Mouse (Mus musculus): Measurements from ENCODE around the gene Itpkc.

Itpkc gene

DNA sequence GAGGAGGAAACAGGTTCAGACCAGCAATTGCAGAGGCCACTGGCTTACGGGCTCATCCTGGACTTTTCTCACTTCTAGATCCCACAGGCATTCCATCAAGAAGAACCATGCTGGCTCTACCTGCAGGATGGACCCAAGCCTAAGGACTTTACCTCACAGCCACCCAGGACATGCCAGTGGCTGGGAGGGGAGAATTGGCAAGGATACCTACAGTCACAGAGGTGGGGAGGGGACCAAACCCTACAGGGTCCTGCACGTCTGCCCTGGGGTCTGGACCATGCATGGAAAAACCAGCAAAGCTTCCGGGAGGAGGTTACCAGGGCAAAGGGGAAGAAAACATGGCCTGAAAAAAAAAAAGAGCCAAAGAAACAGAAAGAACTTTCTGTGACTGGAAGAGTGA is 57.5 kb downstream of the Itpkc start:
- no peaks in the 10 kb centered on the region for H3K27me3 ChIP-seq (ENCODE audit: insufficient read depth, low read length)
- no peaks in the 10 kb centered on the region for H3K9me3 ChIP-seq (ENCODE audit: low read length)
- H3K4me1 ChIP-seq (replicated peaks; ENCODE audit: low read depth, low read length): peaks cover 60% of the 10 kb centered on the region
- no peak overlapping the region for H3K4me3 ChIP-seq (replicated peaks; ENCODE audit: low read length)
- no peak for TF ChIP-seq NANOG (IDR thresholded peaks at IDR 0.05; ENCODE audit: borderline replicate concordance, low read length)
- no peak for TF ChIP-seq POU5F1 (IDR thresholded peaks at IDR 0.05; ENCODE audit: borderline replicate concordance, low read length)
- no peak for TF ChIP-seq CTCF (conservative IDR thresholded peaks at IDR 0.05; ENCODE audit: low read length)
- peaks cover 74% of the 10 kb centered on the region for H3K36me3 ChIP-seq (ENCODE audit: insufficient read depth, low read length)

DNA sequence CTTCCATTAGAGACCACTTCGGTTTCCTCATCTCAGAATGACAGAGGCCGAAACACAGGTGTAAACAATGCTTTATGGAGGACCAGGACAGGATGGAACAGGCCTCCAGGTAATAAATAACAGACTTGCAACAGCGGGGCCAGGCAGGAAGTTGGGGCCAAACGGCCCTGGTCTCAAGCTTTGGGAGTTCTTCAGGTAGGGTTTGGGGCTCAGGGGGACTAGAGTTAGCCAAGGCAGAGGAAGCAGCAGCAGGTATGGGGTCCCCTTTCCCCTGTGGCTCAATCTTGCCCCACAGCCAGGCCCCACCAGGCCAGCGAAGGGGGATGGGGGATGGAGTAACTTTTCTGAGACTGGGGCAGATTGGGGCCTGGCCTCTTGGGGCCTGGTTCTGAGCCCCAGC is 60.1 kb downstream of the Itpkc start:
- Histone ChIP-seq H3K4me3 (replicated peaks; ENCODE audit: low read length) (no peak overlapping the region), H3K27me3 (ENCODE audit: insufficient read depth, low read length) (no peaks in the 10 kb centered on the region), H3K36me3 (ENCODE audit: insufficient read depth, low read length) (peaks cover 71% of the 10 kb centered on the region), H3K9me3 (ENCODE audit: low read length) (no peaks in the 10 kb centered on the region), H3K4me1 (replicated peaks; ENCODE audit: low read depth, low read length) (peaks cover 60% of the 10 kb centered on the region)
- TF ChIP-seq POU5F1 (IDR thresholded peaks at IDR 0.05; ENCODE audit: borderline replicate concordance, low read length) (no peak), NANOG (IDR thresholded peaks at IDR 0.05; ENCODE audit: borderline replicate concordance, low read length) (no peak), CTCF (conservative IDR thresholded peaks at IDR 0.05; ENCODE audit: low read length) (no peak)

GRCm38 (mm10) chr7:27167475-27168094 is 60.9 kb downstream of the Itpkc start:
- H3K4me1 ChIP-seq (replicated peaks; ENCODE audit: low read depth, low read length): peaks cover 60% of the 10 kb centered on the region
- no peaks in the 10 kb centered on the region for H3K9me3 ChIP-seq (ENCODE audit: low read length)
- H3K36me3 ChIP-seq (ENCODE audit: insufficient read depth, low read length): peaks cover 71% of the 10 kb centered on the region
- H3K27me3 ChIP-seq (ENCODE audit: insufficient read depth, low read length): no peaks in the 10 kb centered on the region
- peak overlapping the region; percentile 89 for H3K4me3 ChIP-seq (replicated peaks; ENCODE audit: low read length)
- TF ChIP-seq POU5F1 (IDR thresholded peaks at IDR 0.05; ENCODE audit: borderline replicate concordance, low read length): no peak
- TF ChIP-seq CTCF (conservative IDR thresholded peaks at IDR 0.05; ENCODE audit: low read length): no peak
- no peak for TF ChIP-seq NANOG (IDR thresholded peaks at IDR 0.05; ENCODE audit: borderline replicate concordance, low read length)

GRCm38 (mm10) chr7:27166614-27167474 is 61.6 kb downstream of the Itpkc start, which contains the start of gene Egln2:
Gene Egln2, minus strand, starts transcription at chr7:27166802.
- H3K4me1 ChIP-seq (replicated peaks; ENCODE audit: low read depth, low read length): peaks cover 60% of the 10 kb centered on the region
- H3K9me3 ChIP-seq (ENCODE audit: low read length): no peaks in the 10 kb centered on the region
- H3K27me3 ChIP-seq (ENCODE audit: insufficient read depth, low read length): no peaks in the 10 kb centered on the region
- TF ChIP-seq POU5F1 (IDR thresholded peaks at IDR 0.05; ENCODE audit: borderline replicate concordance, low read length) (no peak), CTCF (conservative IDR thresholded peaks at IDR 0.05; ENCODE audit: low read length) (no peak), NANOG (IDR thresholded peaks at IDR 0.05; ENCODE audit: borderline replicate concordance, low read length) (no peak)
- peak within 1 kb of the TSS; percentile 89 for H3K4me3 ChIP-seq (replicated peaks; ENCODE audit: low read length)
- peaks cover 71% of the 10 kb centered on the region for H3K36me3 ChIP-seq (ENCODE audit: insufficient read depth, low read length)

DNA sequence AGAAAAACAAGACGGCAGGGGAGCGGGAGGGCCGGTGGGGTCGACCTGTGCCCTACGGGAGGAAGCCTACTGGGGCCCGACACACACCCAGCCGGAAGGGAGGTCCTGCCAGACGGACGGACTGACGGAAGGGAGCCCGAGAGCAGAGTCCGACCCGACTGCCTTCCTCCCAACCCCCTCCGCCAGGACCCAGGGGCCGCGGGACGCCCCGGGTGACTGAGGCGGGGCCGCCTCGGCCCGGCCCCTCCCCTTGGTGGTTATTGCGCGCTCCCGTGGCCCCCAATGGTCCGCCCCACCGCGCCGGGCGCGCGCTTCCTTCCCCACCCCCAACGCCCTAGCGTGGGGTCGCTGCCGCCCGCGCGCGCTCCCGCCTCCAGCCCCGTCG is 62.2 kb downstream of the Itpkc start:
- peaks cover 64% of the 10 kb centered on the region for H3K4me1 ChIP-seq (replicated peaks; ENCODE audit: low read depth, low read length)
- H3K9me3 ChIP-seq (ENCODE audit: low read length): no peaks in the 10 kb centered on the region
- TF ChIP-seq POU5F1 (IDR thresholded peaks at IDR 0.05; ENCODE audit: borderline replicate concordance, low read length) (no peak), NANOG (IDR thresholded peaks at IDR 0.05; ENCODE audit: borderline replicate concordance, low read length) (no peak), CTCF (conservative IDR thresholded peaks at IDR 0.05; ENCODE audit: low read length) (no peak)
- peak overlapping the region; percentile 89 for H3K4me3 ChIP-seq (replicated peaks; ENCODE audit: low read length)
- H3K36me3 ChIP-seq (ENCODE audit: insufficient read depth, low read length): peaks cover 71% of the 10 kb centered on the region
- H3K27me3 ChIP-seq (ENCODE audit: insufficient read depth, low read length): no peaks in the 10 kb centered on the region

DNA sequence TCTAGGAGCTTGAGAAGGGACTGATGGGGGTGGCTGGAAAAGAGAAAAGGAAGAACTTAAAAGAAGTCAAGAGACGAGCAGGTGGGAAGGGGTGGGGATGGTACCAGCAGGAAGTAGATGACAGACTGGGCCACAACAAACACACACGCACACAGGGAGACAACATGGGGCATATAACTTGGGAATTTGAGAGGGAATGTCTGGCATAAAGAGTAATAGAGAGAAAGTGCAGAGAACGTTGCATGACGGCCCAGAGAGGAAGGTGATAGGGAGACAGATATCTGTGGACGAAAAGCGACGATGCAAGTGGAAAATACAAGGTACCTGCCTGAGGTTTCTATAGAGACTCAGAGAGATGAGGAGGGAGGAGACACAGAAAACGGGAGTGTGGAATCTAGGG is 62.8 kb downstream of the Itpkc start:
- H3K36me3 ChIP-seq (ENCODE audit: insufficient read depth, low read length): peaks cover 71% of the 10 kb centered on the region
- no peaks in the 10 kb centered on the region for H3K9me3 ChIP-seq (ENCODE audit: low read length)
- no peak for TF ChIP-seq POU5F1 (IDR thresholded peaks at IDR 0.05; ENCODE audit: borderline replicate concordance, low read length)
- peak overlapping the region; percentile 89 for H3K4me3 ChIP-seq (replicated peaks; ENCODE audit: low read length)
- H3K4me1 ChIP-seq (replicated peaks; ENCODE audit: low read depth, low read length): peaks cover 69% of the 10 kb centered on the region
- no peaks in the 10 kb centered on the region for H3K27me3 ChIP-seq (ENCODE audit: insufficient read depth, low read length)

GRCm38 (mm10) chr7:27165007-27165655 is 63.3 kb downstream of the Itpkc start:
- Histone ChIP-seq H3K4me3 (replicated peaks; ENCODE audit: low read length) (peak overlapping the region; percentile 89), H3K9me3 (ENCODE audit: low read length) (no peaks in the 10 kb centered on the region), H3K4me1 (replicated peaks; ENCODE audit: low read depth, low read length) (peaks cover 75% of the 10 kb centered on the region), H3K36me3 (ENCODE audit: insufficient read depth, low read length) (peaks cover 71% of the 10 kb centered on the region), H3K27me3 (ENCODE audit: insufficient read depth, low read length) (no peaks in the 10 kb centered on the region)
- TF ChIP-seq NANOG (IDR thresholded peaks at IDR 0.05; ENCODE audit: borderline replicate concordance, low read length) (no peak), POU5F1 (IDR thresholded peaks at IDR 0.05; ENCODE audit: borderline replicate concordance, low read length) (no peak), CTCF (conservative IDR thresholded peaks at IDR 0.05; ENCODE audit: low read length) (no peak)

Data from E14TG2a.4 (cell line).